Mouse (Mus musculus) heart, postnatal 0 days (tissue): ENCODE results near the gene Ccdc97. TPM values are rescaled to one million over a fixed set of nuclear protein-coding genes. Genes with fewer than 3 reads are reported as not detected.

Experiments used
- ATAC-seq: fragments of 200-750 bp; cut with Nextera tagmentation; 2 replicates; pipeline ENCODE4 v1.8.0; 2017; ENCODE audit warnings: low read depth, moderate number of reproducible peaks, moderate library complexity; ENCODE audit not compliant: insufficient read depth
- DNase-seq: peaks from one replicate; pipeline ENCODE4 v3.0.0-alpha.2; 2016; ENCODE audit warnings: low spot score
- H3K27ac ChIP-seq: fragments of 300-500 bp; sonication (generic); 2 replicates; pipeline ENCODE4 v1.5.1; 2014; ENCODE audit warnings: low read depth, mild to moderate bottlenecking
- H3K27me3 ChIP-seq: fragments of 300-500 bp; sonication (generic); 2 replicates; pipeline ENCODE4 v1.6.1; 2014; ENCODE audit warnings: low read length, mixed read lengths; ENCODE audit not compliant: control insufficient read depth, insufficient read depth
- H3K36me3 ChIP-seq: fragments of 300-500 bp; sonication (generic); replicated peaks from 2 replicates; pipeline ENCODE4 v1.6.1; 2014; ENCODE audit warnings: low read length, mixed read lengths; ENCODE audit not compliant: control insufficient read depth, insufficient read depth
- H3K4me1 ChIP-seq: fragments of 300-500 bp; sonication (generic); 2 replicates; pipeline ENCODE4 v1.6.1; 2014; ENCODE audit warnings: antibody characterized with exemption; ENCODE audit not compliant: control insufficient read depth, insufficient read depth
- H3K4me2 ChIP-seq: fragments of 300-500 bp; sonication (generic); 2 replicates; pipeline ENCODE4 v1.6.1; 2014; ENCODE audit warnings: low read depth, mild to moderate bottlenecking, low read length, moderate library complexity
- H3K4me3 ChIP-seq: fragments of 300-500 bp; sonication (generic); 2 replicates; pipeline ENCODE4 v1.5.1; 2014; ENCODE audit warnings: low read depth, low read length
- H3K9ac ChIP-seq: fragments of 300-500 bp; sonication (generic); replicated peaks from 2 replicates; pipeline ENCODE4 v1.6.1; 2014; ENCODE audit warnings: low read depth, low read length, mixed read lengths
- H3K9me3 ChIP-seq: fragments of 300-500 bp; sonication (generic); replicated peaks from 2 replicates; pipeline ENCODE4 v1.6.1; 2016; ENCODE audit warnings: low read length; ENCODE audit not compliant: control insufficient read depth
- CTCF ChIP-seq: IDR thresholded peaks from 2 replicates; pipeline ENCODE4 v1.5.1; 2016; ENCODE audit warnings: antibody characterized with exemption, control low read depth, low read depth
- EP300 ChIP-seq: IDR thresholded peaks from 2 replicates; pipeline ENCODE4 v1.6.1; 2016; ENCODE audit warnings: antibody characterized with exemption, low read depth
- WGBS: fragments of 180-500 bp; shearing (Covaris S2); extraction: QIAGEN DNeasy Blood & Tissue Kit; methylation state at CpG from one replicate; pipeline ENCODE4 v1.1.7; 2014; 5-methylcytosine and 5-hydroxymethylcytosine counted together
- polyA plus RNA-seq: library from polyadenylated mRNA; unstranded; fragments of >200 nt; fragmentation: Nextera tagmentation; extraction: Ambion mirVana; gene quantifications from 2 replicates; pipeline ENCODE4 v1.2.1, GENCODE M21; 2015
- total RNA-seq: library from RNA; depleted of rRNA; stranded (reverse); fragments of >200 nt; gene quantifications from 2 replicates; pipeline ENCODE4 v1.2.3, GENCODE M21; 2014; ENCODE audit warnings: low replicate concordance

Ccdc97 gene
- total and polyA plus RNA-seq, 2 experiments from 2014 or later = 11.6 to 13.3 TPM

DNA sequence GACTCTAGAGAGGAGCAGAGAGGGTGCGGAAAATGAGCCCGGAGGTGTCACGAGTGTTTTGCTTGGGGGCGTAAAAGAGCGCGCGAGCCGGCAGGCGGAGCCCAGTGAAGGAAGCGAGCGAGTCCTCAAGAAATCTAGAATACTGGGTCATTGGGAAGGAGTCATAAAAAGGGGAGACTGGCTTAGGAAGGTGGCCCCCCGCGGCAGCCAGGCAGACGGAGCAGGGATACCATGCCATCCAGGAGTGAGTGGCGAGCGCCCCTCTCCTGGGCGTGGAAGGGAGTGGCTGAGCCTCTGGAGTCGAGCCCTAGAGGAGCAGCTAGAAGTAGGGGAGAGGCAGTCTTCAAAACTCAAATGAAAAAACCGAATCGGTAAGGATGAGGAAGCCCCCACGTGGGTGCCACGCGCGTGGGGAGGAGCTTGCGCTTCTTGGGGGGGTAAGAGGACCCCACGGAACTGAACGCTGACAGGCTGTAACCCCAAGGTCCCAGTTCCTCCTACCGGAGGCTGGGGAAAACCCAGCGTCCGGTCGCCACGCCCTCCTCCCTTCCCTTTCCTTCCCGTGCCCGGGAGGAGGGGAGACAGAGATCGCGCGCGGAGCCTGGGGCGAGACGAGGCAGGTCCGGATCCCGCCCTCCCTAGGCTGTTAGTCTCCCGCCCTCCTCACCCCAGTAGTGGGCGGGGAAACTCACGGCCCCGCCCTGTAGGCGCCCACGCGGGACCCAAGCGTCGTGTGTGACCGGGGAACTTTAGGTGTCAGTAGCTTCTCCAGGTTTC, 29.9 kb downstream of the Ccdc97 start:
- DNase-seq = peak; percentile 73
- no peak for TF ChIP-seq CTCF
- peak; percentile 32; the same call in 1 of the 2 replicates for TF ChIP-seq EP300
- Histone ChIP-seq H3K36me3 (0 out of 2 replicates have a peak, but pooled peaks cover 4% of the 10 kb centered on the region), H3K4me2 (peak overlapping the region; percentile 79), H3K9me3 (no peaks in the 10 kb centered on the region), H3K4me3 (peak overlapping the region; percentile 84), H3K27me3 (no peaks in the 10 kb centered on the region), H3K4me1 (peaks cover 4% of the 10 kb centered on the region; the same call in 1 of the 2 replicates), H3K27ac (peak overlapping the region; percentile 87), H3K9ac (peak overlapping the region; percentile 71)
- 1% methylated on average over 37 of the region's 52 CpGs for WGBS
- ATAC-seq = peak; percentile 74

DNA sequence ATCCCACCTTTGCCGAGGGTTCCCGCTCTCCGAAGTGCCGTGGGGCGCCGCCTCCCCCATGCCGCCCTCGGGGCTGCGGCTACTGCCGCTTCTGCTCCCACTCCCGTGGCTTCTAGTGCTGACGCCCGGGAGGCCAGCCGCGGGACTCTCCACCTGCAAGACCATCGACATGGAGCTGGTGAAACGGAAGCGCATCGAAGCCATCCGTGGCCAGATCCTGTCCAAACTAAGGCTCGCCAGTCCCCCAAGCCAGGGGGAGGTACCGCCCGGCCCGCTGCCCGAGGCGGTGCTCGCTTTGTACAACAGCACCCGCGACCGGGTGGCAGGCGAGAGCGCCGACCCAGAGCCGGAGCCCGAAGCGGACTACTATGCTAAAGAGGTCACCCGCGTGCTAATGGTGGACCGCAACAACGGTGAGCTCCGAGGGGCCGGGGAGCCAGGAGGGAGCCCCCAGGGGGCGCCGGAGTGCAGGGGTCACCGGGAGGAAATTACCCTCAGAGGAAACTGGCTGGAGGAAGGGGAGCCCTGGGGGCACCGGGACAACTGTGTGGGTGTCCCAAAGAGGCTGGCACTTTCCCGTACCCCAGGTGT, 31.0 kb downstream of the Ccdc97 start:
- H3K9ac ChIP-seq = peak overlapping the region; percentile 71
- no peaks in the 10 kb centered on the region for H3K36me3 ChIP-seq
- ATAC-seq = no peak
- H3K4me2 ChIP-seq = peak overlapping the region; percentile 79
- WGBS = under 1% methylated on average over 47 of the region's 47 CpGs
- no peaks in the 10 kb centered on the region for H3K9me3 ChIP-seq
- H3K4me3 ChIP-seq = peak overlapping the region; percentile 84
- H3K4me1 ChIP-seq = peaks cover 4% of the 10 kb centered on the region; the same call in 1 of the 2 replicates
- DNase-seq = peak; percentile 41
- TF ChIP-seq CTCF (peak; percentile 15), EP300 (no peak)
- peak overlapping the region; percentile 87 for H3K27ac ChIP-seq
- no peaks in the 10 kb centered on the region for H3K27me3 ChIP-seq

DNA sequence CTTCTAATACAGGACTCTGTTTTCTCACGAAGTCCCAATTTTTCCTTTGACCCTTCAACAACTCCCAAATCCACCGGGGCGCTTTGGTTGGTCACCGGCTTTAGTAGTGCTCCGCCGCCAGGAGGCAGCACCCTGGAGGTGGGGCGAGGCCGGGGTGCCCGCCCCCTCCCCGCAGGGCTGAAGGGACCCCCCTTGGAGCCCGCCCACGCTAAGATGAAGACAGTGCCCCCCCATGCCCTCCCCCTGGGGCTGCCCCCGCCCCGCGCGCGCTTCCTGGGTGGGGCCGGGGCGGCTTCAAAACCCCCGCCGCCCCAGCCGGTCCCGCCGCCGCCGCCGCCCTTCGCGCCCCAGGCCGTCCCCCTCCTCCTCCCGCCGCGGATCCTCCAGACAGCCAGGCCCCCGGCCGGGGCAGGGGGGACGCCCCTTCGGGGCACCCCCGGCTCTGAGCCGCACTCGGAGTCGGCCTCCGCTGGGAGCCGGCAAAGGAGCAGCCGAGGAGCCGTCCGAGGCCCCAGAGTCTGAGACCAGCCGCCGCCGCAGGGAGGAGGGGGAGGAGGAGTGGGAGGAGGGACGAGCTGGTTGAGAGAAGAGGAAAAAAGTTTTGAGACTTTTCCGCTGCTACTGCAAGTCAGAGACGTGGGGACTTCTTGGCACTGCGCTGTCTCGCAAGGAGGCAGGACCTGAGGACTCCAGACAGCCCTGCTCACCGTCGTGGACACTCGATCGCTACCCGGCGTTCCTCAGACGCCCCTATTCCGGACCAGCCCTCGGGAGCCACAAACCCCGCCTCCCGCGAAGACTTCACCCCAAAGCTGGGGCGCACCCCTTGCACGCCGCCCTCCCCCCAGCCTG, 32.0 kb downstream of the Ccdc97 start, which contains the start of gene Tgfb1:
TSS of gene Tgfb1 (plus strand) at position 323 of the 852 bp plus-strand sequence.
- 1% methylated on average over 57 of the region's 69 CpGs for WGBS
- DNase-seq (peak; percentile 71), ATAC-seq (peak; percentile 50)
- H3K36me3 ChIP-seq = no peaks in the 10 kb centered on the region
- peak within 1 kb of the TSS; percentile 87 for H3K27ac ChIP-seq
- H3K4me3 ChIP-seq = peak within 1 kb of the TSS; percentile 84
- H3K4me1 ChIP-seq = peaks cover 4% of the 10 kb centered on the region; the same call in 1 of the 2 replicates
- peak within 1 kb of the TSS; percentile 71 for H3K9ac ChIP-seq
- peak within 1 kb of the TSS; percentile 79 for H3K4me2 ChIP-seq
- no peaks in the 10 kb centered on the region for H3K9me3 ChIP-seq
- TF ChIP-seq EP300 = no peak
- peak; percentile 57 for TF ChIP-seq CTCF
- no peaks in the 10 kb centered on the region for H3K27me3 ChIP-seq

DNA sequence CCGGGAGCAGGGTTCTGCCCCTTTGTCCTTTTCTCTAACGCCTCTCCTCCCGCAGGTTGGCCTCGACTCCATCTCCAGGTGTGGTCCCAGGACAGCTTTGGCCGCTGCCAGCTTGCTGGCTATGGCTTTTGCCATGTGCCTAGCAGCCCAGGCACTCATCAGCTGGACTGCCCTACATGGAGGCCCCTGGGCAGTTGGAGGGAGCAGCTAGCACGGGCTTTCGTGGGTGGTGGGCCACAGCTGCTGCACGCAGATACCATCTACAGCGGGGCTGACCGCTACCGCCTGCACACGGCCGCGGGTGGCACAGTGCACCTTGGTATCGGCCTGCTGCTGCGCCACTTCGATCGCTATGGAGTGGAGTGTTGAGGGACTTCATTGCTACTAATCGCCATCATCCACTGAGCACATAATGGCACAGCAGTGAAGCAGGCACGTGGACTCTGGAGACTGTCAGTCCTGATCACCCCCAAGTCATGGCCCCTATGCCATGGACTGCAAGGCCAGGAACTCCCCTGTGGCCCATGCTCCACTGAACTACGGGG, 32.9 kb downstream of the Ccdc97 start:
- H3K27me3 ChIP-seq = no peaks in the 10 kb centered on the region

DNA sequence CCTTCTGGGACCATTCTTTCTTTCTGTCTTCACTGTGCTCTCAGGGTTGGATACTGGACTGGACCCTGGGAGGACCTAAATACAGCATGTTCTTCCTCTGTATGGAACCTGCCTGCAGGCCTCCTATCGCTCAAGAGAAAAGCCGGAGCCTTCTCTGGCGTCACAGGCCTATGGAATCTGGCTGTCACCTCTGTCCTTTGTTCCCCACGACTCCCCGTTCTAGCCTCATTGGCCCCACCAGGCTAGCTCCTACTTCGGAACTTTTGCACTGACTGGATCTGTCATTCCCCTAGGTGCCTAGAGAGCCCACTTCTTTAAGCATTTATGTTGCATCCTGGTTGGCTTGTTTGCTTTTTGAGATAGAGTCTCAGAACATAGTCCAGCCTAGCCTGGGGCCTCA, 34.2 kb downstream of the Ccdc97 start:
- 81% methylated on average over 6 of the region's 6 CpGs for WGBS
- DNase-seq (no peak), ATAC-seq (no peak)
- no peaks in the 10 kb centered on the region for H3K27me3 ChIP-seq
- TF ChIP-seq EP300 = no peak
- no peaks in the 10 kb centered on the region for H3K9me3 ChIP-seq
- H3K27ac ChIP-seq = no peak overlapping the region
- H3K9ac ChIP-seq = no peak overlapping the region
- H3K4me2 ChIP-seq = no peak overlapping the region
- no peaks in the 10 kb centered on the region for H3K36me3 ChIP-seq
- peaks cover 9% of the 10 kb centered on the region; the same call in 1 of the 2 replicates for H3K4me1 ChIP-seq
- H3K4me3 ChIP-seq = no peak overlapping the region

More for the DNA sequence above, 32.9 kb downstream of the Ccdc97 start:
- TF ChIP-seq EP300 (no peak), CTCF (no peak)
- Histone ChIP-seq H3K4me2 (peak overlapping the region; percentile 79), H3K9ac (no peak overlapping the region), H3K9me3 (no peaks in the 10 kb centered on the region), H3K27ac (no peak overlapping the region), H3K4me1 (peaks cover 9% of the 10 kb centered on the region; the same call in 1 of the 2 replicates), H3K4me3 (peak overlapping the region; percentile 84; the same call in 1 of the 2 replicates), H3K36me3 (no peaks in the 10 kb centered on the region)
- DNase-seq (no peak), ATAC-seq (no peak)
- 76% methylated on average over 21 of the region's 21 CpGs for WGBS
